Mouse (Mus musculus): Measurements from ENCODE around the gene Exoc2.

Exoc2 gene

GRCm38 (mm10) chr13:30892315-30892714, 81.6 kb downstream of the Exoc2 start:
- DNase-seq (ENCODE audit: low read depth): no peak

GRCm38 (mm10) chr13:30891223-30891622, 82.7 kb downstream of the Exoc2 start:
- no peak for DNase-seq (ENCODE audit: low read depth)

GRCm38 (mm10) chr13:30888480-30888879, 85.4 kb downstream of the Exoc2 start:
- DNase-seq (ENCODE audit: low read depth): peak; percentile 89

GRCm38 (mm10) chr13:30880310-30880709, 93.6 kb downstream of the Exoc2 start:
- peak; percentile 46 for DNase-seq (ENCODE audit: low read depth)

- peak; percentile 33 for DNase-seq (ENCODE audit: low read depth)
These were observed 94.0 kb downstream of the Exoc2 start for GRCm38 (mm10) chr13:30879871-30880270.

GRCm38 (mm10) chr13:30875825-30876224, 98.1 kb downstream of the Exoc2 start:
- peak; percentile 51 for DNase-seq (ENCODE audit: low read depth)

GRCm38 (mm10) chr13:30873472-30873871, 100.4 kb downstream of the Exoc2 start:
- no peak for DNase-seq (ENCODE audit: low read depth)

GRCm38 (mm10) chr13:30865486-30865885, 108.4 kb downstream of the Exoc2 start:
- no peak for DNase-seq (ENCODE audit: low read depth)

- DNase-seq (ENCODE audit: low read depth): no peak
These were observed 109.9 kb downstream of the Exoc2 start for GRCm38 (mm10) chr13:30864042-30864441.

GRCm38 (mm10) chr13:30858421-30858820, 115.5 kb downstream of the Exoc2 start:
- no peak for DNase-seq (ENCODE audit: low read depth)

GRCm38 (mm10) chr13:30850736-30851135, 123.2 kb downstream of the Exoc2 start:
- no peak for DNase-seq (ENCODE audit: low read depth)

- no peak for DNase-seq (ENCODE audit: low read depth)
These were observed 125.9 kb downstream of the Exoc2 start for GRCm38 (mm10) chr13:30848001-30848400.

- no peak for DNase-seq (ENCODE audit: low read depth)
These were observed 127.4 kb downstream of the Exoc2 start for GRCm38 (mm10) chr13:30846506-30846905.

GRCm38 (mm10) chr13:30843049-30843448, 130.8 kb downstream of the Exoc2 start:
- DNase-seq (ENCODE audit: low read depth): peak; percentile 57

- peak; percentile 52 for DNase-seq (ENCODE audit: low read depth)
These were observed 132.1 kb downstream of the Exoc2 start for GRCm38 (mm10) chr13:30841843-30842242.

GRCm38 (mm10) chr13:30841306-30841705, 132.6 kb downstream of the Exoc2 start:
- DNase-seq (ENCODE audit: low read depth): no peak

GRCm38 (mm10) chr13:30840700-30841099, 133.2 kb downstream of the Exoc2 start:
- no peak for DNase-seq (ENCODE audit: low read depth)

- no peak for DNase-seq (ENCODE audit: low read depth)
These were observed 137.6 kb downstream of the Exoc2 start for GRCm38 (mm10) chr13:30836342-30836741.

GRCm38 (mm10) chr13:30834859-30835258, 139.0 kb downstream of the Exoc2 start:
- DNase-seq (ENCODE audit: low read depth): no peak

GRCm38 (mm10) chr13:30834349-30834748, 139.5 kb downstream of the Exoc2 start:
- peak; percentile 65 for DNase-seq (ENCODE audit: low read depth)

GRCm38 (mm10) chr13:30833476-30834149, 140.3 kb downstream of the Exoc2 start:
- DNase-seq (ENCODE audit: low read depth): peak; percentile 82

- DNase-seq (ENCODE audit: low read depth): peak; percentile 76
These were observed 142.5 kb downstream of the Exoc2 start for GRCm38 (mm10) chr13:30831369-30831768.

- DNase-seq (ENCODE audit: low read depth): no peak
These were observed 147.4 kb downstream of the Exoc2 start for GRCm38 (mm10) chr13:30826511-30826910.

- DNase-seq (ENCODE audit: low read depth): peak; percentile 38
These were observed 149.0 kb downstream of the Exoc2 start for GRCm38 (mm10) chr13:30824903-30825302.
